Mouse (Mus musculus) small intestine, adult 2 months (tissue): ENCODE results near the gene Pign. TPM values are rescaled to one million over a fixed set of nuclear protein-coding genes. Genes with fewer than 3 reads are reported as not detected.

Experiments used
- H3K27ac ChIP-seq: fragments of 200-500 bp; 2 replicates; pipeline ENCODE4 v1.5.1; 2012; ENCODE audit warnings: low read depth, low read length, control low read depth, inconsistent platforms; ENCODE audit not compliant: insufficient read depth
- H3K27me3 ChIP-seq: fragments of 200-500 bp; 2 replicates; pipeline ENCODE4 v1.6.1; 2012; ENCODE audit warnings: mild to moderate bottlenecking, moderate library complexity, low read length, inconsistent platforms; ENCODE audit not compliant: control insufficient read depth, insufficient read depth
- H3K36me3 ChIP-seq: fragments of 200-500 bp; 2 replicates; pipeline ENCODE4 v1.6.1; 2012; ENCODE audit warnings: mild to moderate bottlenecking, low read length, control low read depth, inconsistent platforms; ENCODE audit not compliant: control insufficient read depth, insufficient read depth
- H3K4me1 ChIP-seq: fragments of 200-500 bp; 2 replicates; pipeline ENCODE4 v1.6.1; 2012; ENCODE audit warnings: low read length, inconsistent platforms, mixed read lengths; ENCODE audit not compliant: control insufficient read depth, insufficient read depth, insufficient read length
- H3K4me3 ChIP-seq: fragments of 200-500 bp; 2 replicates; pipeline ENCODE4 v1.5.1; 2012; ENCODE audit warnings: low read depth, mild to moderate bottlenecking, control low read depth, inconsistent platforms, low read length, moderate library complexity
- CTCF ChIP-seq: fragments of 200-500 bp; IDR thresholded peaks from 2 replicates; pipeline ENCODE4 v1.5.1; 2012; ENCODE audit warnings: low read depth, mild to moderate bottlenecking, control low read depth, inconsistent platforms, low read length, moderate library complexity, mixed read lengths; ENCODE audit not compliant: insufficient replicate concordance, insufficient read length; ENCODE audit errors: extremely low read depth
- POLR2A ChIP-seq: fragments of 200-500 bp; IDR thresholded peaks from 2 replicates; pipeline ENCODE4 v1.6.1; 2012; ENCODE audit warnings: low read depth, mild to moderate bottlenecking, control low read depth, inconsistent platforms, low read length, moderate library complexity
- WGBS: fragments of 180-500 bp; shearing (Covaris S2); methylation state at CpG from one replicate; pipeline ENCODE4 v1.1.7; 2018; 5-methylcytosine and 5-hydroxymethylcytosine counted together
- polyA plus RNA-seq: library from polyadenylated mRNA; depleted of rRNA; stranded (reverse); fragments of >200 nt; gene quantifications from 2 replicates; pipeline ENCODE4 v1.2.3, GENCODE M21; 2012

The Pign gene
- polyA plus RNA-seq, 1 experiment, result 4.8 TPM

DNA sequence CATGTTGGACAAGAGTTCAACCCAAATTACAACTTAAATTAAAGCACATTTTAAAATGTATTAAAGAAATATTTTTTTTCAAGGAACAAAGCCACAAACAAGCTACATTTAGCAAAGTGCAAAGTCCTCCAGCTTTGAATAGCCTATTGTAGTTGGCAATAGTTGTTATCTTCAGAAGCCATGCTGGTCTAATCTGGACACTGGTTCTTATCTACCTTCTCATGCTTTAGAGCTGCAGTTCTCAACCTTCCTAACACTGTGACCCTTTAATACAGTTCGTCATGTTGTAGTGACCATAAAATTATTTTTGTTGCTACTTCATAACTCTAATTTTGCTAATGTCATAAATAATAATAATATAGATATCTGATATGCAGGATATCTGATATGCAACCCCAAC, 99.2 kb downstream of the Pign start:
- Histone ChIP-seq H3K27ac (no peak overlapping the region), H3K4me3 (no peak overlapping the region), H3K36me3 (peaks cover 6% of the 10 kb centered on the region; the same call in 1 of the 2 replicates), H3K27me3 (no peaks in the 10 kb centered on the region), H3K4me1 (no peaks in the 10 kb centered on the region)
- WGBS, result 60% methylated on average over 1 of the region's 1 CpGs
- TF ChIP-seq CTCF (no peak), POLR2A (no peak)

DNA sequence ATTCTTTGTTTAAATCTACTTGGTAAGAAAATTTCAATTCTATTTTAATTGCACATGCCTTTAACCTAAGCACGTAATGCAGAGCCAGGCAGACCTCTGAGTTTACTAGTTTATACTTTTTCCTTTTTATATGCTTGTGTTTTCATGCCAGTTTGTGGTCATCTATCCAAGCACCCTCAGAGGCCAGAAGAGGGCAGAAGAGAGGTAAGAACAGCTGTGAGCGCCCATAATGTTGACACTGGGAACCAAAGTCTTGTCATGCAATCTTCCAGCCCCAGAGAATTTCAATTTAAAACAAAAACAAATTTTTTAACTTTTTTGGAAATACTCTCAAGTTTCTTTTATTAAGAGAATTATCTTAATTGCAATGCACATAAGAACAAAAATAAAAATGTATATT, 99.7 kb downstream of the Pign start:
- H3K4me3 ChIP-seq, result no peak overlapping the region
- TF ChIP-seq POLR2A (no peak), CTCF (no peak)
- no peaks in the 10 kb centered on the region for H3K4me1 ChIP-seq
- 95% methylated on average over 2 of the region's 2 CpGs for WGBS
- H3K36me3 ChIP-seq, result peaks cover 6% of the 10 kb centered on the region; the same call in 1 of the 2 replicates
- no peak overlapping the region for H3K27ac ChIP-seq
- H3K27me3 ChIP-seq, result no peaks in the 10 kb centered on the region

DNA sequence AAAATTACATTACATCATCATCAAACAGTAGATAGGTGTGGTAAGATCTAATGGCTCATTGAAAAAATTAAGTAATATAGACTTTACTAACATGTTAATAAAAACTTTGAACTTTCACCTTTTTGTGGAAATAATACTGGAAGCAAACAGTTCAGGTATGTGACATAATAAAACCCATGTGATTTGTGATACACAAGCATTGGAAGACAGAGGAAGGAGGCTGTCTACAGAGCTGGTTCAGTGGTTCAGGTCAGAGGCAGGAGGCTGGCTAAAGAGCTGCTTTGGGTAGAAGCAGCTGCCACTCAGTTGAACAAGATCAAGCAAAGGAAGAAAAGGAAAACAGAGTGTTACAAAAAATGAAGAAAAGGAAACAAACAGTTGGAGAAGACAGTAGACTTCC, 107.4 kb downstream of the Pign start:
- TF ChIP-seq CTCF, result no peak
- no peak for TF ChIP-seq POLR2A
- H3K27me3 ChIP-seq, result no peaks in the 10 kb centered on the region
- H3K36me3 ChIP-seq, result peaks cover 4% of the 10 kb centered on the region; the same call in 1 of the 2 replicates
- H3K27ac ChIP-seq, result no peak overlapping the region
- H3K4me1 ChIP-seq, result no peaks in the 10 kb centered on the region
- H3K4me3 ChIP-seq, result no peak overlapping the region

DNA sequence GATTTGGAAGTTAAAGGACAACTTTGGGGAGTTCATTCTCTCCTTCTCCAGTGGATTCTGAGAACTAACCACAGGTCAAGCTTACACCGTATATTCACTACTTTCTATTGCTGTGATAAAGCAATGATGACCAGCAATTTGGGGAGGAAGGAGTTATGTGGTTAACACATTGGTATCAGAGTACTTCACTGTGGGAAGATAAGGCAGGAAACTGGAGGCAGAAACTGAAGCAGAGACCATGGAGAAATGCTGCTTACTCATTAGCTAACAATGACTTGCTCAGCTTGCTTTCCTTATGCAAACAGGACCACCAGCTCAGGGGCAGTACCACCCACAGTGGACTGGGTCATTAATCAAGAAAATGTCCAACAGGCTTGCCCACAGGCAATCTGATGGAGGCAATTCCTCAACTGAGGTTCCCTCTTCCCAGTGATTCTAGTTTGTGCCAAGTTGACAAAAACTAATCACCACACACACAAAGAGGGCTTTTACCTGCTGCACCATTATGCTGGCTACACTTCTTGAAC, 108.2 kb downstream of the Pign start:
- no peak for TF ChIP-seq POLR2A
- no peak for TF ChIP-seq CTCF
- H3K36me3 ChIP-seq, result peaks cover 4% of the 10 kb centered on the region; the same call in 1 of the 2 replicates
- 55% methylated on average over 1 of the region's 1 CpGs for WGBS

DNA sequence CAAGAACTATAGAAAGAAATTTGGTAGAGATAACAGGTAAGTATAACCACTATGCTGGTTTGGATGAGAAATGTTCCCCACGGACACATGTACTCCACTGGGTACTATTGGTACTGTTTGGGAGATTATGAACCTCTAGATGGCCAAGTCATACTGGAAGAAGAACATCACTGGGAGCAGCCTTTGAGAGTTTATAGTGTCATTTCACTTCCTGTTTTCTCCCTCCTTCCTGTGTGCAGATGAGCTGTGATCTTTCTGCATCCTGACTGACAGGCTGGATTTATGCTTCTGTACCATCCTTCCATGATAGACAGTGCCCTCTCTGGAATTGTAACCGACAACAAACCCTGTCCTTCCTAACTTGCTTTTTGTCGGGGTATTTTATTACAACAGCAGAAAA, 110.3 kb downstream of the Pign start:
- peaks cover 4% of the 10 kb centered on the region; the same call in 1 of the 2 replicates for H3K36me3 ChIP-seq
- no peaks in the 10 kb centered on the region for H3K4me1 ChIP-seq
- no peaks in the 10 kb centered on the region for H3K27me3 ChIP-seq
- H3K27ac ChIP-seq, result no peak overlapping the region
- TF ChIP-seq POLR2A (no peak), CTCF (no peak)
- H3K4me3 ChIP-seq, result no peak overlapping the region
- 79% methylated on average over 3 of the region's 3 CpGs for WGBS

More for the DNA sequence above, 108.2 kb downstream of the Pign start:
- no peak overlapping the region for H3K27ac ChIP-seq
- H3K27me3 ChIP-seq, result no peaks in the 10 kb centered on the region
- H3K4me1 ChIP-seq, result no peaks in the 10 kb centered on the region
- H3K4me3 ChIP-seq, result no peak overlapping the region

DNA sequence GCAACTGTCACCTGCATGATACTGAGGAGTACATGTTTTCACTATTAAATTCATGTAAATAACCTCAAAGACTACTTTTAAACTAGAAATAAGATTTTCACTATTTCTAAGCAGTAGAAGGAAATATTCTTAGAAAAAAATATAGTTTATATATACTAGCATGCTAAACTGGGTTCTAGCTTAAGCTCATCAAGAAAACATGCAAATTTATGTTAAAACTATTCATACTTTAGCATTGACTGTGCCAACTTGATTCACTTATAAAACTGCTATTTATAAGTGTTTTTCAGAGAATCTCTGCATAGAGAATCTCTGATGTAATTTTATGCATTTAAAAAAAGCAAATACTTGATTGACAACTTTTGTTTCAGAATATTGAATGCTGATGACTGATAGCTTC, 113.3 kb downstream of the Pign start:
- TF ChIP-seq POLR2A (no peak), CTCF (no peak)
- Histone ChIP-seq H3K27ac (no peak overlapping the region), H3K4me1 (no peaks in the 10 kb centered on the region), H3K27me3 (no peaks in the 10 kb centered on the region), H3K4me3 (no peak overlapping the region), H3K36me3 (peaks cover 6% of the 10 kb centered on the region; the same call in 1 of the 2 replicates)

DNA sequence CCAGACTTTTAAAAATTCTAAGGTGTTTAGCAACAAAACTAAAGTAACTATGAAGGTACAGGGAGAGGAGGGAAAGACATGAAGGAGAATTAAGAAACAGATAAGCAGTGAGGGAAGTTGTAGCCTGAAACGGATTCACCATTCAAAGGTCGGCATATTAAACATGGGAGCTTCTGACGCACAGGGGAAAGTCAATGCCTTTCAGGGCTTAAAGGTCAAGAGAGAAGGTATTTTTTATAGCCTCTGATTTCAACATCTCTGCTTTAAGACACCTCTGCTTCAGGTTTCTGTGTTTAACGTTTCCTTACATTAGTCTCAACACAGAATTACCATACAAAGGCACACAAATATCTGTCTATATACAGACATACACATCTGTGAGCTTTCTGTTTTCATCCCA, 113.8 kb downstream of the Pign start:
- H3K36me3 ChIP-seq, result peaks cover 6% of the 10 kb centered on the region; the same call in 1 of the 2 replicates
- TF ChIP-seq CTCF, result no peak
- TF ChIP-seq POLR2A, result no peak
- 37% methylated on average over 4 of the region's 4 CpGs for WGBS
- H3K4me1 ChIP-seq, result no peaks in the 10 kb centered on the region
- H3K4me3 ChIP-seq, result no peak overlapping the region
- H3K27ac ChIP-seq, result no peak overlapping the region
- H3K27me3 ChIP-seq, result no peaks in the 10 kb centered on the region

DNA sequence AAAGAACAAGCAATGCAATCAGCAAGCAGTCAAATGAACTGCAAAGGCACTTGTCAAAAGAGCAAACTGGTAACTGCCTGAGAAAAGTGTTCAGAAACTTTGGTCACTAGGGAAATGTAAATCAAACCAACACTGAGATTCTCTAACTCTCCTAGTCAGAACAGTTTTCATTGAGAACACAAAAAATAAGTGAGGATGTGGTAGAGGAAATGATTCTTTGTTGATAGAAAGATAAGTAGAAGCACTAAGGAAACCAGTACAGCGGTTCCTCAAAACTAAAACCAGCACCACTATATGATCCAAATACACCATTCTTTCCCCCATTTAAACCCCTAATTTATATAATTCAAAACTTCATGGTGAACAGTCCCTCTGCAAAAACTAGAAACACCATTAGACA, 120.4 kb downstream of the Pign start:
- Histone ChIP-seq H3K4me1 (no peaks in the 10 kb centered on the region), H3K27ac (no peak overlapping the region), H3K4me3 (no peak overlapping the region), H3K36me3 (peaks cover 24% of the 10 kb centered on the region), H3K27me3 (no peaks in the 10 kb centered on the region)
- no peak for TF ChIP-seq CTCF
- TF ChIP-seq POLR2A, result no peak
- 92% methylated on average over 1 of the region's 1 CpGs for WGBS
